Mouse (Mus musculus) fat pad, adult 2 months (tissue): Measurements from ENCODE around the gene Axin1.
A peak's percentile ranks its signal among the peaks of the same experiment; 100 is the strongest.
"Not testable (repeated sequence)": the region's sequence is repeated elsewhere in the genome, so short reads cannot be mapped to it uniquely, and the experiment has no call there.

Source experiments
- DNase-seq: peaks from one replicate; pipeline ENCODE4 v3.0.0-alpha.2; 2011; ENCODE audit warnings: low read depth, low spot score; ENCODE audit errors: extremely low read depth

Gene Axin1

GRCm38 (mm10) chr17:26138239-26138836, at the start of gene Axin1:
Gene Axin1 (plus strand): TSS chr17:26138688.
- DNase-seq: peak; percentile 54

GRCm38 (mm10) chr17:26089905-26090632, 48.4 kb upstream of the Axin1 start, which contains the start of gene Decr2:
Gene Decr2 (minus strand): TSS chr17:26090337.
- DNase-seq: peak; percentile 50

GRCm38 (mm10) chr17:26094531-26095110, 43.9 kb upstream of the Axin1 start:
- no peak for DNase-seq

GRCm38 (mm10) chr17:26095121-26095740, 43.3 kb upstream of the Axin1 start, which contains the start of gene Nme4:
Gene Nme4 (minus strand): TSS chr17:26095602.
- DNase-seq: no peak

- DNase-seq: no peak
These were observed 40.0 kb upstream of the Axin1 start for GRCm38 (mm10) chr17:26098461-26098860.

- DNase-seq: not testable (repeated sequence)
These were observed 39.2 kb upstream of the Axin1 start for GRCm38 (mm10) chr17:26099316-26099715.

- DNase-seq: no peak
These were observed 38.3 kb upstream of the Axin1 start for GRCm38 (mm10) chr17:26100166-26100565.

- no peak for DNase-seq
These were observed 37.0 kb upstream of the Axin1 start for GRCm38 (mm10) chr17:26101478-26101877.

GRCm38 (mm10) chr17:26105619-26106018, 32.9 kb upstream of the Axin1 start:
- DNase-seq: no peak

- DNase-seq: no peak
These were observed 28.3 kb upstream of the Axin1 start for GRCm38 (mm10) chr17:26110156-26110555.

GRCm38 (mm10) chr17:26111024-26111423, 27.5 kb upstream of the Axin1 start:
- DNase-seq: no peak

- DNase-seq: no peak
These were observed 26.8 kb upstream of the Axin1 start for GRCm38 (mm10) chr17:26111722-26112121.

GRCm38 (mm10) chr17:26112751-26113150, 25.7 kb upstream of the Axin1 start:
- no peak for DNase-seq

GRCm38 (mm10) chr17:26113181-26113948, 25.1 kb upstream of the Axin1 start, which contains the start of gene Tmem8:
Gene Tmem8 (plus strand): TSS chr17:26113299.
- no peak for DNase-seq

- no peak for DNase-seq
These were observed 24.4 kb upstream of the Axin1 start for GRCm38 (mm10) chr17:26114061-26114460.

GRCm38 (mm10) chr17:26114461-26114860, 24.0 kb upstream of the Axin1 start:
- not testable (repeated sequence) for DNase-seq

- no peak for DNase-seq
These were observed 23.1 kb upstream of the Axin1 start for GRCm38 (mm10) chr17:26115205-26115898.

- DNase-seq: no peak
These were observed 22.5 kb upstream of the Axin1 start for GRCm38 (mm10) chr17:26115956-26116487.

- DNase-seq: no peak
These were observed 21.8 kb upstream of the Axin1 start for GRCm38 (mm10) chr17:26116503-26117258.
